Mouse (Mus musculus) adrenal gland, adult 2 months (tissue): Measurements from ENCODE around the gene Gm49359. TPM values are rescaled to one million over a fixed set of nuclear protein-coding genes. Genes with fewer than 3 reads are reported as not detected.
"Not testable (repeated sequence)": the region's sequence is repeated elsewhere in the genome, so short reads cannot be mapped to it uniquely, and the experiment has no call there.

Source experiments
- DNase-seq: peaks from one replicate; pipeline ENCODE4 v3.0.0; 2021
- long read RNA-seq: library from polyadenylated mRNA; stranded (forward); transcript quantifications from one replicate; pipeline ENCODE4 v2.0.0, GENCODE M21; 2021
- microRNA-seq, 2 experiments: library from miRNA; unstranded; fragments of <30 nt; microRNA quantifications; one replicate each; pipeline ENCODE4 v1.2.0; 2021
- polyA plus RNA-seq: library from polyadenylated mRNA; depleted of rRNA; stranded (reverse); fragments of >200 nt; gene quantifications from 2 replicates; pipeline ENCODE4 v1.2.3, GENCODE M21; 2012; rRNA removed
- total RNA-seq, 2 experiments: library from RNA; stranded (reverse); gene quantifications; 2 replicates each; pipeline ENCODE4 v1.2.3; 2021

Gene Gm49359
- 1 to 10 TPM; 7.9 to 9.3 TPM for total RNA-seq
- polyA plus RNA-seq = not detected in 2 replicates
- long read RNA-seq, partial matches to known transcripts = 0 of 4 reads
- long read RNA-seq, other reads (novel, unspliced or antisense) = 0 of 4 reads

DNA sequence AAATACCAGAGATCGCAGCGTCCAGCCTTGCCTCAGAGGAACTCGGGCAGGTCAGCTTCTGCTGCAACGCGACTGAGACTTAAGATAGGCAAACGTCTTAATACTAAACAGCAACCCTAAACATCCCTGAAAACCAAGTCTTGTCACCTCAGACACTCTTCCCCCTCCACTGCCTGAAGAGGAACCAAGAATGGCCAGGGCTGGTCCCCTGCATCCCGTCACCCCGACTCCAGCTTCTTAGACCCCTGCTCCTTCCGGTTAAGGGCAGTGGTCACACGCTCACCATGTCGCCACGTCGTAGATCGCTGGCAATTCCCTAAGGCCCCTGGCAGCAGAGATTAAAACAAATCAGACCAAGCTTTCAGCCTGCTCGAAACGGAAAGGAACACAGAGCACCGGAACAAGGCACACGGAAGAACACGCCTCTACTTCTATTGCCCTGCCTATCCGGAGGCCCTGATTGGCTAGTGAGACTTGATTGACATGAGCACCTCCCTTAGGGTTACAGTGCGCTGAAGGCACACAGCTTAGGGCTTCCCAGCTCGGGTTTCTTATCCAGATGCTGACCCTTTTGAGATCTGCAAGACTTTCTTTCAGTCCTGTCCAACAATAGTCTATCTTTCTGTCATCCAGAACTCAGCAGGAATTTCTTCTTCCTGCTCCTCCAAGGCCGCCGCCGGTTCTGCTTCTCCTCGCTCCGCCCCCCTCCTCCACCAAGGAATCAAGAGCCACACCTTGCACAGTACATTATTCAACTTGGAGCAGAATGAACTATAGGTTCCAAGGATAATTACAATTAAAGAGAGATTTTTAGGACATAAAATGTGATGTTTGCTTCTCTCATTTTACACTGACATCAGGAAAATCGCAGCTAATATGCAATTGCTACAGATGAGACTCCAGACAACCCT is at the start of gene Gm49359:
Gm49359 (minus strand) TSS at position 409 of the 911 bp plus-strand sequence.
- peak; percentile 92 for DNase-seq

DNA sequence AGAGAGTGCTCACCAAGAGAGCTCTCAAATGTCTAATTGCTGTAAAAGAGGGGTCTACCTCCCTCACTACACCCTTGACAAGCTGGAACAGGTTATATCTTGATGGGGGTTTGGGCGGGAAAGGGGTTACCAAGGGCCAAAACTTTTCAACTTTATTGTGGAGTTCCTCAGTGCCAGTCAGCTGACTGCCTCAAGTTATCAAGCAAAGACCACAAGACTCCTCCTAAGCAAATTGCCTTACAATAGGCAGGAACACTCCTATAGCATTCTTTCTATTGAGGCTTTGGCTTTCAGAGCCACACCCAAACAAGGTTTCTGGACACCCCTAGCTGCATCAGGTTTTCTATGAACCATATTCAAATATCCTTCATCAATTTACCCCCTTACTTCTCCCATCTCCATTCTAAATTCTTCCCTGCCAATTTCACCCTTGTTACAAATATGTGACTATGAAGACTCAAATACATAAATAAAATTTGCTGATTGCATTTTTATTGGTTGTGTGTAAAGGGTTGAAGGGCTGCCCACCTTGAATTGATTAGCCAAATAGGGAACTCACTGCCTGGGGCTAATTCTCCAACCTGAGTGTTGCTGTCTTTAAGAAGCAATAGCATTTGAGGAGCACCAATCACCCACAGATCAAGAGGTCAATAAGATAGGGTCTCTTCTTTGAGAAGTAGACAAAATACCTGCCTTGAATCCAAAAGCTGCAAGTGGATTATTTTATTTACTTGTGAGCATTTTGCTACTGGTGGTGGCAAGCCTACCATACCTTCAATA is 44.2 kb upstream of the Gm49359 start:
- DNase-seq = not testable (repeated sequence)

DNA sequence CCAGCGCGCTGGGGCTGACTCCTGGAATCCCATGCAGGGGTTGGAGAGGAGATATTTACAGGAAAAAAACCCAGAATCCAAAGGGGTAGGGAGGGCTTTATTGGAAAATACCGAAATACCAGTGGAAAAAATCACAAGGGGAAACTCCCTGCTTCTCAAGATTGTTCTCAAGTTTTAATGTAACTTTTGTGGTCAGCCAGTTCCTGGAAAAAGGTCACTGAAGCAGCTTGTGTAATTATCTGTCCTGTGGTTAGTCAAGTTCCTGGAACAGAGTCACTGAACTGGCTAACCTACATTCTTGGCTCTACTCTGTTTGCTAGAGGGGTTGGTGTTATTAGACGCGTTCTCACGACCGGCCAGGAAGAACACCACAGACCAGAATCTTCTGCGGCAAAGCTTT is 6.0 kb upstream of the Gm49359 start:
- not testable (repeated sequence) for DNase-seq

DNA sequence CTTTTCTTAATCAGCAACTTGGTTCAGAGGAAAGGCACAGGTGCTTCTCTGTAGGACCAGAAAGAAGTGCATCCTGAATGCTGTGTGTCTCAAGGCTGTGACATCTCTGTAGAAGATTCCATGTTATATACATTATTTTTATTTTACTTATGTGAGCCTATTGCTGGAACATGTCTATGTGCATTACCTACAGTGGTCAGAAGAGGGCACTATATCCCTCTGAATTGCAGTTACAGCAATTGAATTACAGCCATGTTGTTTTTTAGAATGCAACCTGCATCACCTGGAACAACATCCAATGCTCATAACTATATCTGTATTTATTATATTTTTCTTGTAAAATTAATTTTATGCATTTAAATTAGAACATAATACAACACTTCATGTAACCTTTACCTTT is 3.3 kb upstream of the Gm49359 start:
- not testable (repeated sequence) for DNase-seq

Small RNAs within 50 kb of the gene (microRNA-seq; reads per million reads assigned to microRNA genes)
- gene Gm22256 = 0 to 0.66 reads per million in 2 experiments

Other genes starting within 250 kb of the Gm49359 start
- under 1 TPM; 0.79 to 0.86 TPM for gene Gm3604, start 83.7 kb downstream of the Gm49359 start, total RNA-seq
- gene Gm3604, start 83.7 kb downstream of the Gm49359 start, polyA plus RNA-seq = not detected in 2 replicates
- gene Zfp935, start 91.7 kb upstream of the Gm49359 start, total RNA-seq = not detected
- not detected in 2 replicates for gene Zfp935, start 91.7 kb upstream of the Gm49359 start, polyA plus RNA-seq
- 1 to 10 TPM; 4.4 to 4.7 TPM for gene Zfp934, start 104.4 kb upstream of the Gm49359 start, total RNA-seq
- gene Zfp934, start 104.4 kb upstream of the Gm49359 start, polyA plus RNA-seq = 0.07 and 0.28 TPM in 2 replicates
- 1 to 10 TPM in 1 of 2 experiments, under 1 TPM in 1; 0.92 to 1.0 TPM for gene 6720489N17Rik, start 157.3 kb upstream of the Gm49359 start, total RNA-seq
- gene 6720489N17Rik, start 157.3 kb upstream of the Gm49359 start, polyA plus RNA-seq = 0.94 TPM in 1 of 2 replicates, not detected in the other